Mouse (Mus musculus) stomach, embryonic 15.5 days (tissue): ENCODE measurements at regions not wholly inside any gene's neighbourhood (a gene's known extent, or its start where the extent isn't known, plus 50 kb on each side); places are given as distances from the start of the nearest gene placed in this dataset.

Experiments used
- ATAC-seq: fragments of 200-750 bp; cut with Nextera tagmentation; 2 replicates; pipeline ENCODE4 v1.8.0; 2017; ENCODE audit warnings: low read depth, moderate number of reproducible peaks, moderate TSS enrichment; ENCODE audit not compliant: insufficient read depth, low FRiP score
- H3K27ac ChIP-seq: fragments of 300-500 bp; sonication (generic); 2 replicates; pipeline ENCODE4 v1.5.1; 2015; ENCODE audit warnings: mild to moderate bottlenecking, inconsistent platforms
- H3K27me3 ChIP-seq: fragments of 300-500 bp; sonication (generic); replicated peaks from 2 replicates; pipeline ENCODE4 v1.6.1; 2015; ENCODE audit warnings: inconsistent platforms
- H3K36me3 ChIP-seq: fragments of 300-500 bp; sonication (generic); 2 replicates; pipeline ENCODE4 v1.6.1; 2015; ENCODE audit warnings: inconsistent platforms
- H3K4me1 ChIP-seq: fragments of 300-500 bp; sonication (generic); 2 replicates; pipeline ENCODE4 v1.6.1; 2015; ENCODE audit warnings: inconsistent platforms
- H3K4me2 ChIP-seq: fragments of 300-500 bp; sonication (generic); 2 replicates; pipeline ENCODE4 v1.6.1; 2015; ENCODE audit warnings: mild to moderate bottlenecking, inconsistent platforms
- H3K4me3 ChIP-seq: fragments of 300-500 bp; sonication (generic); replicated peaks from 2 replicates; pipeline ENCODE4 v1.5.1; 2015; ENCODE audit warnings: inconsistent platforms
- H3K9ac ChIP-seq: fragments of 300-500 bp; sonication (generic); 2 replicates; pipeline ENCODE4 v1.6.1; 2015; ENCODE audit warnings: inconsistent platforms
- H3K9me3 ChIP-seq: fragments of 300-500 bp; sonication (generic); 2 replicates; pipeline ENCODE4 v1.6.1; 2016; ENCODE audit warnings: inconsistent platforms
- WGBS: fragments of 180-500 bp; shearing (Covaris S2); methylation state at CpG from one replicate; pipeline ENCODE4 v1.1.7; 2015; 5-methylcytosine and 5-hydroxymethylcytosine counted together

DNA sequence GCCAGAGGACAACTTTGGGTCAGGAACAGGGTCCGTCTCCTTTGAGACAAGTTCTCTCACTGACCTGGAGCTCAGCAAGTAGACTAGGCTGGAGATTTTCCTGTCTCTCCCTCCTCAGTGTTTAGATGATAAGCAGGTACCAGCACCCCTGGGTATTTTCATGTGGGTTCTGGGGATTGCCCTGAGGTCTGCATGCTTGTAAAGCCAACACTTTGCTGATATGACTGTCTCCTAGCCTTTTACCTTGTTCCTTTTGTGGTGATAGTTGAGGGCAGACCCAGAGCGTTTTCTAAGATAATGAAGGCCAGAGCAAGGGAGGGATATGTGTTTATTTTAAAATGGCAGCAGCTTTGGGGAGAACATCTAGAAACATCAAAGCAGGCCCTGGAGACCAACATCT is 114.1 kb upstream of the Cxcr4 start:
- 0 out of 2 replicates have a peak, but pooled peaks cover 3% of the 10 kb centered on the region for H3K4me1 ChIP-seq
- no peak overlapping the region for H3K9ac ChIP-seq
- no peak overlapping the region for H3K4me2 ChIP-seq
- ATAC-seq: no peak
- H3K4me3 ChIP-seq: no peak overlapping the region
- no peak overlapping the region for H3K27ac ChIP-seq
- H3K27me3 ChIP-seq: no peaks in the 10 kb centered on the region
- 78% methylated on average over 2 of the region's 2 CpGs for WGBS
- H3K36me3 ChIP-seq: no peaks in the 10 kb centered on the region
- no peaks in the 10 kb centered on the region for H3K9me3 ChIP-seq

DNA sequence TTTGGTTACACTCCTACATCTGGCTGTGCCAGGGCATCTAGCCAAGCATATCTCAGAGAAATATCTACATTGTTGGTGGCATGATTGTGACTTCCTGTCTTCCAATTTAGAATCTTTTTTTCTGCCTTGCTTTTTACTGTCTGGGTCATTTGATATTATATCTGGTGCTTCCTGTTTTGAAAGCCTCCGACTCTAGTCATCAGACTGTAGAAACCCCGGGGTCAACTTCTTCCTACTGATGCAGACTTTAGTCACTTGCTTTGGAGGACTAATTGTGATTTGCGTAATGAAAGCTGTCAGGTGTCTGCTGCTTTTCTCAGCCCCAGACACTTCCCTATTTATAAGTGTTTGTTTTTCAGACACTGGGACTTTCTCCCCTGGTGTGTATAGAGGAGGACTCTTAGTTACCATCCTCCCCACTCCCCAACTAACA is 113.0 kb upstream of the Cxcr4 start:
- Histone ChIP-seq H3K36me3 (no peaks in the 10 kb centered on the region), H3K9ac (no peak overlapping the region), H3K9me3 (no peaks in the 10 kb centered on the region), H3K4me3 (no peak overlapping the region), H3K4me2 (no peak overlapping the region), H3K4me1 (no peaks in the 10 kb centered on the region), H3K27me3 (no peaks in the 10 kb centered on the region), H3K27ac (peak overlapping the region; percentile 11; the same call in 1 of the 2 replicates)
- ATAC-seq: no peak
- WGBS: 43% methylated on average over 3 of the region's 3 CpGs

- Histone ChIP-seq H3K27ac (no peak overlapping the region), H3K9ac (no peak overlapping the region), H3K27me3 (no peaks in the 10 kb centered on the region), H3K4me1 (no peaks in the 10 kb centered on the region), H3K4me3 (no peak overlapping the region), H3K36me3 (no peaks in the 10 kb centered on the region), H3K9me3 (no peaks in the 10 kb centered on the region), H3K4me2 (no peak overlapping the region)
- ATAC-seq: no peak
- WGBS: 67% methylated on average over 3 of the region's 3 CpGs
Observed at GRCm38 (mm10) chr1:128701326-128701725, 109.2 kb upstream of the Cxcr4 start.

DNA sequence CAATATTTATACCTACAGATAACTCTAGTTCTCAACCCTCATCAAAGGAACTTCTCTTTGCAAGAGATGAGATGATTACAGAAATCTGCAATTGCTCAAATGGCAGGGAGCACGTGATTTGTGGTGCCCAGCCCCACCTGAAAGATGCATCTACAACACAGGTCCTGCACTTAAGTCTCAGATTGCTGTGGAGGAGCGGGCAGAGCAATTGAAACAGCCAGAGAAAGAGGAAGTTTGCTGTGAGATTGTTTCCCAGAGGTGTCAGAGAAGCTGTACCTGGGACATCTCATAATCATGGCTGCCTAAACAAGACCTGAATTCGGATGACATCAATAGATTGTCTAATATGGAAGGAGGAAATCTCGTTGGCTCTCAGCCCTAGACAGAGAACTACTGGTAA is 105.9 kb upstream of the Cxcr4 start:
- 74% methylated on average over 4 of the region's 4 CpGs for WGBS
- no peak overlapping the region for H3K4me3 ChIP-seq
- no peak for ATAC-seq
- H3K4me2 ChIP-seq: no peak overlapping the region
- no peaks in the 10 kb centered on the region for H3K9me3 ChIP-seq
- no peaks in the 10 kb centered on the region for H3K27me3 ChIP-seq
- no peak overlapping the region for H3K27ac ChIP-seq
- no peaks in the 10 kb centered on the region for H3K36me3 ChIP-seq
- H3K9ac ChIP-seq: no peak overlapping the region
- H3K4me1 ChIP-seq: no peaks in the 10 kb centered on the region

DNA sequence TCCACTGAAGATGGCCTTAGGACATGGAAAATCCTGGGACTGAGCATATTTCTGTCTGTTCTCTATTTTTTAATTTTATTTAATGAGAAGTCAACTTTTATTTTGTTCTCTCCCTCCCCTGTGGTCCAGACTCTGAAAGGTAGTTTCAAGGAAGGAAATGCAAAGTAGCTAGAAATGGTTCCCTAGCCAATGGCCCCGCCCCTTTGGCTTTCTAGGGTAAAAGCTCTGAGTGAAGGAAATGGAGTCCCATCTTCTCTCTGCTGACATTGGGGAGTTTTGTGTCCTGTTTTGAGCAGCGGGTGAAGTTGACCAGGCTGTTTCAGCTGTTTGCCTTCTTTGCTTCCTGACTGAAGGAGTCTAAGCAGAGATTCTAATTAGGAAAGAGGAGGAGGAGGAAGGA is 103.8 kb upstream of the Cxcr4 start:
- no peak overlapping the region for H3K27ac ChIP-seq
- no peak overlapping the region for H3K4me3 ChIP-seq
- no peaks in the 10 kb centered on the region for H3K4me1 ChIP-seq
- H3K9me3 ChIP-seq: no peaks in the 10 kb centered on the region
- 71% methylated on average over 2 of the region's 2 CpGs for WGBS
- ATAC-seq: no peak
- no peaks in the 10 kb centered on the region for H3K36me3 ChIP-seq
- no peak overlapping the region for H3K4me2 ChIP-seq
- H3K9ac ChIP-seq: no peak overlapping the region
- no peaks in the 10 kb centered on the region for H3K27me3 ChIP-seq

DNA sequence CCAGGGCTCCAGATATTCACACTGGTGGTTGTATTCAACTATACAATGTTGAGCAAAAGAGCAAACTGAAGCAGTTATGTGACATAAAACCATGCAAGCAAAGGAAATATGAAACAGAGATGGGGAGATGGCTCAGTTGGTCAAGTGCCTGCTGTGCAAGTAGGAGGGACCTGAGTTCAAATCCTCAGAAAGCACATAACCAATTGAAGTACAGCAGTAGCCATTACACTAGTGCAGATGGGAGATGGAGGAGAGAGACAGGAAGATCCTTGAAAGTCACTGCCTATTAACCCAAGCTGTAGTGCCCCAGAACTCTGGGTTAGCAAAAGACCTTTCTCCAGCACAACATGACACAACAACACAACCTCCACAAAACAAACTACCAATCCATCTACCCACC is 100.7 kb upstream of the Cxcr4 start:
- H3K27ac ChIP-seq: no peak overlapping the region
- H3K4me1 ChIP-seq: no peaks in the 10 kb centered on the region
- no peaks in the 10 kb centered on the region for H3K9me3 ChIP-seq
- no peak for ATAC-seq
- H3K36me3 ChIP-seq: no peaks in the 10 kb centered on the region
- no peaks in the 10 kb centered on the region for H3K27me3 ChIP-seq
- H3K4me2 ChIP-seq: no peak overlapping the region
- no peak overlapping the region for H3K4me3 ChIP-seq
- no peak overlapping the region for H3K9ac ChIP-seq

- H3K4me2 ChIP-seq: no peak overlapping the region
- 40% methylated on average over 8 of the region's 8 CpGs for WGBS
- no peak overlapping the region for H3K9ac ChIP-seq
- no peaks in the 10 kb centered on the region for H3K9me3 ChIP-seq
- H3K27me3 ChIP-seq: no peaks in the 10 kb centered on the region
- no peaks in the 10 kb centered on the region for H3K36me3 ChIP-seq
- no peak overlapping the region for H3K4me3 ChIP-seq
- no peak for ATAC-seq
- no peak overlapping the region for H3K27ac ChIP-seq
- peaks cover 4% of the 10 kb centered on the region; the same call in 1 of the 2 replicates for H3K4me1 ChIP-seq
Observed at GRCm38 (mm10) chr1:128692313-128692712, 100.2 kb upstream of the Cxcr4 start.

- no peak overlapping the region for H3K4me3 ChIP-seq
- H3K36me3 ChIP-seq: no peaks in the 10 kb centered on the region
- ATAC-seq: no peak
- H3K4me1 ChIP-seq: peaks cover 6% of the 10 kb centered on the region; the same call in 1 of the 2 replicates
- H3K4me2 ChIP-seq: no peak overlapping the region
- H3K9ac ChIP-seq: no peak overlapping the region
- WGBS: 33% methylated on average over 9 of the region's 9 CpGs
- no peak overlapping the region for H3K27ac ChIP-seq
- H3K9me3 ChIP-seq: no peaks in the 10 kb centered on the region
- no peaks in the 10 kb centered on the region for H3K27me3 ChIP-seq
Observed at GRCm38 (mm10) chr1:128687236-128687927, 95.3 kb upstream of the Cxcr4 start.

DNA sequence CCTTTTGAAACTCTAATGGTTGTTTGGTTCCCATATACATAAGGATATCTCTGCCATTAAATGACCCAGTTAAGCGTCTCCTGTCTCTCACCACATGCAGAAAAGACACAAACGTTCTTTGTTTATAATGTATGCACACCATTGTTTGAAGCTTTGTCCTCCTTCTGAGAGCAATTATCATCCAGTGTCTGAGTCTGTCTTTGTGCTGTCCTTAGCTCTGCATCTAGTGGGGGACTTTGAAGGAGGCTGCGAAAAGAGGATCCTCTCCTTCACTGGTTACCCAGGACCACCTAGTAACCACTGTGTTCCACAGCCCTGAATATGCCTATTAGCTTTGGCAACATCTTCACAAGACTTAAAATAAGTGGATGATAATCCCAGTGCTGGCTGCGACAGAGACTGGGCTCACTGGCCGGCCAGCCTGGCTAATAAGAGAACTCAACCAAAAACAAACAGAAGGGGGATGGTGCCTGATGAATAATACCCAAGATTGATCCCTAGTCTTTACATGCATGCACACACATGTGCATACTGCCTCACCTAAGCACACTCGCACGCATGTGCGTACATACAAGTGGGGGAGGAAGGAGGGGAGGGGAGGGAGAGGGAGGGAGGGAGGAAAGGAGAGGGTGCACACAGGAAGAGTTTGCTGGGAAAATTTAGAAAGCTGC is 93.5 kb upstream of the Cxcr4 start:
- Histone ChIP-seq H3K4me2 (no peak overlapping the region), H3K4me3 (no peak overlapping the region), H3K9ac (no peak overlapping the region), H3K27ac (no peak overlapping the region), H3K36me3 (no peaks in the 10 kb centered on the region), H3K27me3 (no peaks in the 10 kb centered on the region), H3K4me1 (peaks cover 6% of the 10 kb centered on the region; the same call in 1 of the 2 replicates), H3K9me3 (no peaks in the 10 kb centered on the region)
- WGBS: 64% methylated on average over 8 of the region's 8 CpGs
- ATAC-seq: no peak

DNA sequence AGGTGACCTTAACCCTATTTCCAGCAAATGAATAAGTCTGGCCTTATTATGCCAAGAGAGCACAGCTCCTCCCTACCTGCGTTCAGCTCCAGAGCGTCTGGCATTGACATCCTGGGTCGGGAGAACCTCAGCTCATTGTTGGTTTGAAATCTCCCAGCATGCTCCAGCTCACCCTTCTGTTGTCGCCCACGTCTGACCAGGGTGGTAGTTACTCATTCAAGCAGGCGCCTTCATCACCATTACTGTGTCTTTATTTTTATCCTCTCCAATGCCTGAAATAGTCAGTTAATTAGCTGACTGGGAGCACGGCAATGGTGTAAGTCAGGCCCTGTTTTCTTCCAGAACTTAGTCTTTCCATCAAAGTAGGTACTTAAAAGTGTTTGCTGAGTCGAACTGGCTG is 90.8 kb upstream of the Cxcr4 start:
- Histone ChIP-seq H3K27ac (no peak overlapping the region), H3K36me3 (no peaks in the 10 kb centered on the region), H3K9me3 (no peaks in the 10 kb centered on the region), H3K4me1 (peaks cover 6% of the 10 kb centered on the region; the same call in 1 of the 2 replicates), H3K9ac (no peak overlapping the region), H3K4me3 (no peak overlapping the region), H3K27me3 (no peaks in the 10 kb centered on the region), H3K4me2 (no peak overlapping the region)
- no peak for ATAC-seq
- WGBS: 70% methylated on average over 8 of the region's 8 CpGs

- no peaks in the 10 kb centered on the region for H3K9me3 ChIP-seq
- no peak overlapping the region for H3K27ac ChIP-seq
- no peak for ATAC-seq
- 79% methylated on average over 4 of the region's 4 CpGs for WGBS
- H3K36me3 ChIP-seq: no peaks in the 10 kb centered on the region
- H3K4me1 ChIP-seq: no peaks in the 10 kb centered on the region
- H3K27me3 ChIP-seq: no peaks in the 10 kb centered on the region
- H3K4me2 ChIP-seq: no peak overlapping the region
- no peak overlapping the region for H3K4me3 ChIP-seq
- no peak overlapping the region for H3K9ac ChIP-seq
Observed at GRCm38 (mm10) chr1:128681261-128681660, 89.2 kb upstream of the Cxcr4 start.

DNA sequence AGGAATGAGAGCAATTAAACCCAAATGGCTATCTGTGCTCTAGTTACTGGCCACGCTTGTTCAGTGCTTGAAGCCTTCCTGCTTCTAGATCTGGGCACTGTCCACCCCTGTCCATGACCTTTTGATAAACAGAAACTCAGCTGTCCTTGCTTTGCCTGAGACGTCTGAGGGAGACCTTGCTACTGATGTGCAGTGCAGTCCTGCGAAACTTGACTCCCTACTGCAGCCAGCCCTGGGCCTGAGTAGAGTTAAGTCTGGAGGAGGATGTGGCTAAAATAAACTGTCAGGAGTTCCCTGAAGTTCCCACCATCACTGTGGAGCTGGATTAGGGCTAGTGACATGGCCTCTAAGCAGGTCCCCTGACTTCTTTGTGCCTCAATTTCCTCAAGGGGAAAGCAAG is 88.4 kb upstream of the Cxcr4 start:
- Histone ChIP-seq H3K27me3 (no peaks in the 10 kb centered on the region), H3K9ac (no peak overlapping the region), H3K4me1 (no peaks in the 10 kb centered on the region), H3K36me3 (no peaks in the 10 kb centered on the region), H3K4me2 (no peak overlapping the region), H3K4me3 (no peak overlapping the region), H3K9me3 (no peaks in the 10 kb centered on the region), H3K27ac (no peak overlapping the region)
- WGBS: 47% methylated on average over 3 of the region's 3 CpGs
- ATAC-seq: no peak
